Mouse (Mus musculus) embryo, embryonic 10 days (tissue): Measurements from ENCODE around the gene Atg101.

Experiments used
- DNase-seq: peaks from one replicate; pipeline ENCODE4 v3.0.0-alpha.2; 2015; ENCODE audit warnings: low spot score

Gene Atg101

GRCm38 (mm10) chr15:101255842-101256462 is 28.1 kb upstream of the Atg101 start:
- DNase-seq, result no peak

- DNase-seq, result no peak
Measured at GRCm38 (mm10) chr15:101256463-101257206, 27.4 kb upstream of the Atg101 start.

- DNase-seq, result no peak
Measured at GRCm38 (mm10) chr15:101258420-101258819, 25.7 kb upstream of the Atg101 start.

- no peak for DNase-seq
Measured at GRCm38 (mm10) chr15:101259922-101260321, 24.1 kb upstream of the Atg101 start.

- no peak for DNase-seq
Measured at GRCm38 (mm10) chr15:101260387-101260786, 23.7 kb upstream of the Atg101 start.

GRCm38 (mm10) chr15:101260874-101261622 is 23.0 kb upstream of the Atg101 start:
- no peak for DNase-seq

- no peak for DNase-seq
Measured at GRCm38 (mm10) chr15:101262502-101262901, 21.6 kb upstream of the Atg101 start.

- peak; percentile 86 for DNase-seq
Measured at GRCm38 (mm10) chr15:101266132-101266963, 17.7 kb upstream of the Atg101 start.

- no peak for DNase-seq
Measured at GRCm38 (mm10) chr15:101267053-101268032, 16.7 kb upstream of the Atg101 start.

- DNase-seq, result no peak
Measured at GRCm38 (mm10) chr15:101270101-101270820, 13.8 kb upstream of the Atg101 start.

GRCm38 (mm10) chr15:101271107-101271506 is 13.0 kb upstream of the Atg101 start:
- no peak for DNase-seq

- no peak for DNase-seq
Measured at GRCm38 (mm10) chr15:101271513-101271912, 12.6 kb upstream of the Atg101 start.

GRCm38 (mm10) chr15:101274380-101274779 is 9.7 kb upstream of the Atg101 start:
- no peak for DNase-seq

- peak; percentile 39 for DNase-seq
Measured at GRCm38 (mm10) chr15:101277351-101277899, 6.6 kb upstream of the Atg101 start.

- DNase-seq, result no peak
Measured at GRCm38 (mm10) chr15:101278589-101278988, 5.5 kb upstream of the Atg101 start.

- no peak for DNase-seq
Measured at GRCm38 (mm10) chr15:101279430-101279999, 4.6 kb upstream of the Atg101 start.

- DNase-seq, result no peak
Measured at GRCm38 (mm10) chr15:101282471-101282870, 1.6 kb upstream of the Atg101 start.

- peak; percentile 84 for DNase-seq
Measured at GRCm38 (mm10) chr15:101283183-101283910, 725 bp upstream of the Atg101 start.
